ENCODE assay signal across 17 mouse cellular contexts in genomic region chr6:30169148-30169547, GRCm38 (mm10).
DNase-seq lines count a peak whose midpoint lies in the region; ATAC-seq and TF ChIP-seq lines count a peak whose summit lies in the region.
"Had no signal": no experiment of that assay in that cellular context is flagged by ENCODE, and none has a peak within 500 bp of the region (broad histone marks: within the 10 kb centered on the region; RNA-seq: fewer than 3 reads in every experiment).

No protein-coding gene starts in this region.

- 0 out of 2 replicates have a peak overlapping the region, but pooled peaks have one; percentile 5 for H3K27ac ChIP-seq in hindbrain, embryonic 11.5 days (ENCODE audit: low read depth, low read length)
- no peak overlapping the region for H3K27ac ChIP-seq in hindbrain, embryonic 12.5 days
- H3K27ac ChIP-seq in limb, embryonic 10.5 days, result 0 out of 2 replicates have a peak overlapping the region, but pooled peaks have one; percentile 27
- H3K27ac ChIP-seq: heart, embryonic 13.5 days; limb, embryonic 13.5 days; macrophage had no signal

- H3K4me2 ChIP-seq in hindbrain, embryonic 11.5 days (replicated peaks; ENCODE audit: low read depth, low read length), result no peak overlapping the region
- H3K4me2 ChIP-seq in hindbrain, embryonic 12.5 days (replicated peaks), result no peak overlapping the region
- H3K4me2 ChIP-seq: heart, embryonic 13.5 days; limb, embryonic 13.5 days had no signal

- H3K27me3 ChIP-seq in hindbrain, embryonic 11.5 days (ENCODE audit: control insufficient read depth, insufficient read depth, low read length), result peaks cover 49% of the 10 kb centered on the region
- H3K27me3 ChIP-seq in hindbrain, embryonic 12.5 days, result peaks cover 65% of the 10 kb centered on the region
- peaks cover 88% of the 10 kb centered on the region for H3K27me3 ChIP-seq in G1E (ENCODE audit: insufficient read depth, low read length)
- H3K27me3 ChIP-seq in limb, embryonic 10.5 days (ENCODE audit: low read depth, poor library complexity, severe bottlenecking), result peaks cover 76% of the 10 kb centered on the region
- H3K27me3 ChIP-seq: CH12.LX had no signal

- WGBS in hindbrain, embryonic 11.5 days, result 59% methylated on average over 12 of the region's 12 CpGs
- WGBS in hindbrain, embryonic 12.5 days, result 56% methylated on average over 12 of the region's 12 CpGs
- WGBS in limb, embryonic 10.5 days, result 54% methylated on average over 12 of the region's 12 CpGs

- DNase-seq in hindbrain, embryonic 11.5 days (ENCODE audit: low spot score), result no peak
- DNase-seq in 3T3-L1 (ENCODE audit: low read depth, low spot score), result peak; percentile 55
- no peak for DNase-seq in G1E (ENCODE audit: low spot score)
- no peak for DNase-seq in limb, embryonic 10.5 days (ENCODE audit: low spot score)
- no peak for DNase-seq in urinary bladder, postnatal 25 days (ENCODE audit: low spot score)
- DNase-seq in adrenal gland, adult 18-20 months (ENCODE audit: low spot score in 2 of 2), result no peak
- DNase-seq: adrenal gland, adult 8-10 months; kidney, adult 8-10 months; lung, adult 18-20 months; midbrain, embryonic 14.5 days; right cerebral cortex, postnatal 14 days; thymus, adult 18-20 months had no signal

- no peak for TF ChIP-seq CTCF in G1E (IDR thresholded peaks at IDR 0.05; ENCODE audit: low read depth, low read length)

- H3K4me1 ChIP-seq in hindbrain, embryonic 11.5 days (replicated peaks; ENCODE audit: control insufficient read depth, insufficient read depth, low read length), result peaks cover 6% of the 10 kb centered on the region; the same call in 1 of the 2 replicates
- peaks cover 31% of the 10 kb centered on the region for H3K4me1 ChIP-seq in hindbrain, embryonic 12.5 days
- peaks cover 21% of the 10 kb centered on the region for H3K4me1 ChIP-seq in G1E (ENCODE audit: insufficient read depth, low read depth, low read length)
- peaks cover 68% of the 10 kb centered on the region for H3K4me1 ChIP-seq in limb, embryonic 10.5 days

- ATAC-seq in hindbrain, embryonic 11.5 days (ENCODE audit: low FRiP score), result no peak
- no peak for ATAC-seq in hindbrain, embryonic 12.5 days (ENCODE audit: low FRiP score)
- ATAC-seq in G1E (ENCODE audit: extremely low read depth, insufficient number of reproducible peaks, low FRiP score, poor library complexity, severe bottlenecking), result no peak

- H3K4me3 ChIP-seq in hindbrain, embryonic 11.5 days (ENCODE audit: low read depth, low read length), result no peak overlapping the region
- no peak overlapping the region for H3K4me3 ChIP-seq in hindbrain, embryonic 12.5 days
- H3K4me3 ChIP-seq in G1E (ENCODE audit: low read depth, low read length), result peak overlapping the region; percentile 18; the same call in 1 of the 2 replicates
- H3K4me3 ChIP-seq in limb, embryonic 10.5 days, result no peak overlapping the region
- H3K4me3 ChIP-seq: heart, embryonic 13.5 days; limb, embryonic 13.5 days had no signal

- H3K9me3 ChIP-seq in hindbrain, embryonic 11.5 days (ENCODE audit: control insufficient read depth, low read length), result no peaks in the 10 kb centered on the region
- H3K9me3 ChIP-seq in hindbrain, embryonic 12.5 days (replicated peaks), result no peaks in the 10 kb centered on the region
- H3K9me3 ChIP-seq in G1E (replicated peaks), result peaks cover 8% of the 10 kb centered on the region; the same call in 1 of the 2 replicates
- H3K9me3 ChIP-seq in limb, embryonic 10.5 days (replicated peaks), result no peaks in the 10 kb centered on the region
- H3K9me3 ChIP-seq: heart, embryonic 13.5 days; limb, embryonic 13.5 days had no signal

- no peaks in the 10 kb centered on the region for H3K36me3 ChIP-seq in hindbrain, embryonic 11.5 days (ENCODE audit: control insufficient read depth, insufficient read depth, low read length)
- H3K36me3 ChIP-seq in hindbrain, embryonic 12.5 days, result no peaks in the 10 kb centered on the region
- H3K36me3 ChIP-seq in G1E (replicated peaks), result no peaks in the 10 kb centered on the region
- H3K36me3 ChIP-seq in limb, embryonic 10.5 days, result no peaks in the 10 kb centered on the region
- H3K36me3 ChIP-seq: heart, embryonic 13.5 days; limb, embryonic 13.5 days had no signal

- H3K9ac ChIP-seq in hindbrain, embryonic 11.5 days (ENCODE audit: low read depth, low read length), result no peak overlapping the region
- no peak overlapping the region for H3K9ac ChIP-seq in hindbrain, embryonic 12.5 days
- H3K9ac ChIP-seq: heart, embryonic 13.5 days; limb, embryonic 13.5 days had no signal
